Mouse (Mus musculus) limb, embryonic 13.5 days (tissue): ENCODE results near the gene Antxr2. TPM values are rescaled to one million over a fixed set of nuclear protein-coding genes. Genes with fewer than 3 reads are reported as not detected.

Experiments
- ATAC-seq: fragments of 200-750 bp; cut with Nextera tagmentation; 2 replicates; pipeline ENCODE4 v1.8.0; 2017; ENCODE audit warnings: low read depth, moderate number of reproducible peaks, moderate TSS enrichment; ENCODE audit not compliant: low FRiP score
- H3K27ac ChIP-seq: fragments of 300-500 bp; sonication (generic); 2 replicates; pipeline ENCODE4 v1.5.1; 2015; ENCODE audit warnings: inconsistent platforms, mild to moderate bottlenecking, moderate library complexity
- H3K27me3 ChIP-seq: fragments of 300-500 bp; sonication (generic); 2 replicates; pipeline ENCODE4 v1.6.1; 2015; ENCODE audit warnings: mild to moderate bottlenecking, inconsistent platforms
- H3K36me3 ChIP-seq: fragments of 300-500 bp; sonication (generic); 2 replicates; pipeline ENCODE4 v1.6.1; 2015; ENCODE audit warnings: inconsistent platforms, mild to moderate bottlenecking, moderate library complexity
- H3K4me1 ChIP-seq: fragments of 300-500 bp; sonication (generic); 2 replicates; pipeline ENCODE4 v1.6.1; 2015; ENCODE audit warnings: inconsistent platforms
- H3K4me2 ChIP-seq: fragments of 300-500 bp; sonication (generic); replicated peaks from 2 replicates; pipeline ENCODE4 v1.6.1; 2015; ENCODE audit warnings: inconsistent platforms, mild to moderate bottlenecking, moderate library complexity
- H3K4me3 ChIP-seq: fragments of 300-500 bp; sonication (generic); 2 replicates; pipeline ENCODE4 v1.5.1; 2015; ENCODE audit warnings: moderate library complexity, mild to moderate bottlenecking, inconsistent platforms
- H3K9ac ChIP-seq: fragments of 300-500 bp; sonication (generic); 2 replicates; pipeline ENCODE4 v1.6.1; 2015; ENCODE audit warnings: mild to moderate bottlenecking, inconsistent platforms
- H3K9me3 ChIP-seq: fragments of 300-500 bp; sonication (generic); 2 replicates; pipeline ENCODE4 v1.6.1; 2016; ENCODE audit warnings: inconsistent platforms
- WGBS: fragments of 180-500 bp; shearing (Covaris S2); methylation state at CpG from one replicate; pipeline ENCODE4 v1.1.7; 2015; 5-methylcytosine and 5-hydroxymethylcytosine counted together
- polyA plus RNA-seq: library from polyadenylated mRNA; unstranded; fragments of >200 nt; fragmentation: Nextera tagmentation; extraction: Ambion mirVana; gene quantifications from 2 replicates; pipeline ENCODE4 v1.2.1, GENCODE M21; 2015

Antxr2 gene
- polyA plus RNA-seq, 1 experiment from 2014 or later: 32.1 TPM

GRCm38 (mm10) chr5:97953241-97953920, 77.5 kb downstream of the Antxr2 start:
- H3K9ac ChIP-seq: no peak overlapping the region
- no peak overlapping the region for H3K4me3 ChIP-seq
- no peaks in the 10 kb centered on the region for H3K27me3 ChIP-seq
- 31% methylated on average over 11 of the region's 11 CpGs for WGBS
- H3K27ac ChIP-seq: peak overlapping the region; percentile 72
- peaks cover 13% of the 10 kb centered on the region for H3K36me3 ChIP-seq
- 0 out of 2 replicates have a peak overlapping the region, but pooled peaks have one; percentile 21 for H3K4me2 ChIP-seq
- ATAC-seq: peak; percentile 70; the same call in 1 of the 2 replicates
- H3K4me1 ChIP-seq: peaks cover 25% of the 10 kb centered on the region
- no peaks in the 10 kb centered on the region for H3K9me3 ChIP-seq

GRCm38 (mm10) chr5:97947261-97947660, 83.6 kb downstream of the Antxr2 start:
- Histone ChIP-seq H3K9ac (no peak overlapping the region), H3K4me1 (no peaks in the 10 kb centered on the region), H3K36me3 (peaks cover 10% of the 10 kb centered on the region; the same call in 1 of the 2 replicates), H3K9me3 (no peaks in the 10 kb centered on the region), H3K4me3 (no peak overlapping the region), H3K27me3 (no peaks in the 10 kb centered on the region), H3K27ac (no peak overlapping the region), H3K4me2 (no peak overlapping the region)
- WGBS: 74% methylated on average over 3 of the region's 3 CpGs
- no peak for ATAC-seq

GRCm38 (mm10) chr5:97946236-97946635, 84.6 kb downstream of the Antxr2 start:
- H3K27me3 ChIP-seq: no peaks in the 10 kb centered on the region
- no peaks in the 10 kb centered on the region for H3K9me3 ChIP-seq
- no peak overlapping the region for H3K4me2 ChIP-seq
- H3K9ac ChIP-seq: no peak overlapping the region
- no peak for ATAC-seq
- H3K4me3 ChIP-seq: no peak overlapping the region
- no peak overlapping the region for H3K27ac ChIP-seq
- no peaks in the 10 kb centered on the region for H3K4me1 ChIP-seq
- H3K36me3 ChIP-seq: peaks cover 13% of the 10 kb centered on the region; the same call in 1 of the 2 replicates
- WGBS: 95% methylated on average over 4 of the region's 4 CpGs

DNA sequence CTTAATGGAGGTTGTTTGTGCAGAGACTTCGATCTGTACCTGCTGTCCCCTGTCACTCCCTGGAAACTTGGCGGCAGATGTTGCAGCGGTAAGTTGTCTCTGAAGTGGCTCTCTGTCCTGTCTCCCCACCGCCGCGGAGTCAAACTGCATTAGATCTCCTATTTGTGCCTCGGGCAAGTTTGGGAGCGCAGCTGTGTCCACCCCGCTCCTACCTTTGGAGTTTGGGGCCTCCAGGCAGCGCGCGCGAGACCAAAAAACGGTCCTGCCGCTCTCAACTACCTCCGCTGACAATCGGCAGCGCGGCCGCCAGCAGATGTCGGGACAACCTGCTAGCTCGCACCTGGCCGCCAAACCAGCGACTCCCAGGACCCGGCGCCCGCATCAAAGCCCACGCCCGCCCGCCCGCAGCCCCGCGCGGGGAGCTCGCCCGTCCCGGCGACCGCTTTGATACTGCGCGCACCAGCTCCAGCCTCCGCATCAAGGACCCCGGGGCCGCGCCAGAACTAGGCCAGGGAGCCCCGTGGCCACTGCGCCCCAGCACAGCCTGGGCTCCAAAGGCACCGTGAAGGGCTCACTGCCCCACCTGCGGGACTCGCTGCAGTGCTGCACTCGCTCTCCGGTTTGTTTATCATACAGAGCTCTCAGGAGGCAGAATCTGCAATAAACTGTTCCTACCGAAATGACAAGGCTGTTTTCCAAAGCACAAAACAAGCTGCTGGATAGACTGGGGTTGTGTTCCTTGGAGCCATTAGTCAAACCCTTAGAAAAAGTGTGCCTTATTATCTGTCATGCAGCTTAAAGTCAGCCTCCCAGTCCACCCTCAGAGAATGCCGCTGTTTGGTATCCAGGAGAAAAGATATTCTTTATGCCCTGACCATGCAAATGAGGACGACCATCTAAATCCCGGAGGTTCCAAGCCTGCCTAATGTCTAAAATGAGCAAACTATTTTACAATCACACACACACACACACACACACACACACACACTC, 95.4 kb downstream of the Antxr2 start:
- H3K9me3 ChIP-seq: no peaks in the 10 kb centered on the region
- H3K36me3 ChIP-seq: peaks cover 3% of the 10 kb centered on the region; the same call in 1 of the 2 replicates
- peaks cover 5% of the 10 kb centered on the region for H3K27me3 ChIP-seq
- 3% methylated on average over 56 of the region's 56 CpGs for WGBS
- H3K4me2 ChIP-seq: peak overlapping the region; percentile 92
- peaks cover 15% of the 10 kb centered on the region for H3K4me1 ChIP-seq
- H3K9ac ChIP-seq: peak overlapping the region; percentile 72
- peak; percentile 79; the same call in 1 of the 2 replicates for ATAC-seq
- peak overlapping the region; percentile 55 for H3K4me3 ChIP-seq
- no peak overlapping the region; the same call in 1 of the 2 replicates for H3K27ac ChIP-seq

GRCm38 (mm10) chr5:97917654-97918053, 113.2 kb downstream of the Antxr2 start:
- H3K9me3 ChIP-seq: no peaks in the 10 kb centered on the region
- H3K4me2 ChIP-seq: no peak overlapping the region
- H3K4me3 ChIP-seq: no peak overlapping the region
- H3K9ac ChIP-seq: no peak overlapping the region
- H3K4me1 ChIP-seq: no peaks in the 10 kb centered on the region
- 45% methylated on average over 11 of the region's 11 CpGs for WGBS
- H3K36me3 ChIP-seq: peaks cover 11% of the 10 kb centered on the region; the same call in 1 of the 2 replicates
- no peak overlapping the region for H3K27ac ChIP-seq
- no peaks in the 10 kb centered on the region for H3K27me3 ChIP-seq
- no peak for ATAC-seq

GRCm38 (mm10) chr5:97914890-97915289, 116.0 kb downstream of the Antxr2 start:
- no peak overlapping the region for H3K27ac ChIP-seq
- no peak overlapping the region for H3K4me2 ChIP-seq
- WGBS: 78% methylated on average over 2 of the region's 2 CpGs
- no peak overlapping the region for H3K9ac ChIP-seq
- H3K4me3 ChIP-seq: no peak overlapping the region
- H3K36me3 ChIP-seq: peaks cover under 1% of the 10 kb centered on the region; the same call in 1 of the 2 replicates
- no peaks in the 10 kb centered on the region for H3K27me3 ChIP-seq
- H3K9me3 ChIP-seq: no peaks in the 10 kb centered on the region
- no peaks in the 10 kb centered on the region for H3K4me1 ChIP-seq
- no peak for ATAC-seq

DNA sequence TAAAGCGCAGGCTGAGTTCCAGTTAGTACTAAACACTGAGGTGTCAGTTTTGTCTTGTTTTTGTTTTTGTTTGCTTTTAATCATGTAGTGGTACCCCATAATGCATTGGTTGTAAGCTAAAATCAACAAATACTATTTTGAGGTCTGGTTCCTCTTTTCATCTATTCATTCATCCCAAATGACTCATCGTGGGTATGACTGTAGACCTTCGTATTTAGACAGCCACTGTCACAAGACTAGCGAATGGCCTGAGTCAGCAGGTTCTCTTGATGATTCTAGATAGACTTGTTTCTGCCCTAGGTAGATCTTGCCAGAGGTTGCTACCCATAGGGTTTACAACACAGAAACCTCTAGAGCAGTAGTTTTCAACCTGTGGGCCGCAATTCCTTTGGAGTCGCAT, 116.9 kb downstream of the Antxr2 start:
- WGBS: 90% methylated on average over 6 of the region's 6 CpGs
- Histone ChIP-seq H3K9me3 (no peaks in the 10 kb centered on the region), H3K4me2 (no peak overlapping the region), H3K36me3 (no peaks in the 10 kb centered on the region; the same call in 1 of the 2 replicates), H3K27ac (no peak overlapping the region), H3K27me3 (no peaks in the 10 kb centered on the region), H3K9ac (no peak overlapping the region), H3K4me3 (no peak overlapping the region), H3K4me1 (no peaks in the 10 kb centered on the region)
- no peak for ATAC-seq

- 33% methylated on average over 6 of the region's 6 CpGs for WGBS
- no peak overlapping the region for H3K9ac ChIP-seq
- H3K4me2 ChIP-seq: no peak overlapping the region
- H3K27ac ChIP-seq: no peak overlapping the region
- ATAC-seq: no peak
- no peaks in the 10 kb centered on the region for H3K9me3 ChIP-seq
- no peak overlapping the region for H3K4me3 ChIP-seq
- H3K36me3 ChIP-seq: no peaks in the 10 kb centered on the region
- H3K4me1 ChIP-seq: peaks cover 4% of the 10 kb centered on the region; the same call in 1 of the 2 replicates
- no peaks in the 10 kb centered on the region for H3K27me3 ChIP-seq
Observed at GRCm38 (mm10) chr5:97907482-97907881, 123.4 kb downstream of the Antxr2 start.

GRCm38 (mm10) chr5:97906537-97907266, 124.1 kb downstream of the Antxr2 start:
- H3K27me3 ChIP-seq: no peaks in the 10 kb centered on the region
- H3K36me3 ChIP-seq: no peaks in the 10 kb centered on the region
- H3K4me1 ChIP-seq: peaks cover 4% of the 10 kb centered on the region; the same call in 1 of the 2 replicates
- no peaks in the 10 kb centered on the region for H3K9me3 ChIP-seq
- H3K27ac ChIP-seq: no peak overlapping the region
- H3K9ac ChIP-seq: no peak overlapping the region
- no peak for ATAC-seq
- H3K4me3 ChIP-seq: no peak overlapping the region
- 61% methylated on average over 13 of the region's 13 CpGs for WGBS
- H3K4me2 ChIP-seq: no peak overlapping the region

DNA sequence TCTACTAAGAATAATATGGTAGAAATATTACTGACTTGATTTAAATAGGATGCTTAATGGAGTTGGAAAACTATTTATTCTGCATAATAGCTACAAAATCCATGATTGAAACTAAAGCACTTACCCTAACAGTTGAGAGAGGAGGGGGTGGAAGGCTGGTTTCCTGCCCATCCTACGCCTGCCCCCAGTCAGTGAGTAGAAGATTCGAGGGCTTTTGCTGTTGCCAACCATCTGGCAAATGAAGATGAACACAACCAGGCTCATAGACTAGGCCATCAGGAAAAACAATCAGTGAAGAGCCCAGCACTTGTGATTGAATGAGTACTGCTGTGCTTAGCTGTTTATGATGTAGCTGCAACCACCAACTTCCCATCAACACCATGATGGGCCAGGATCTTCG, 125.0 kb downstream of the Antxr2 start:
- Histone ChIP-seq H3K4me3 (no peak overlapping the region), H3K4me1 (peaks cover 4% of the 10 kb centered on the region; the same call in 1 of the 2 replicates), H3K9me3 (no peaks in the 10 kb centered on the region), H3K36me3 (no peaks in the 10 kb centered on the region), H3K27me3 (no peaks in the 10 kb centered on the region), H3K27ac (no peak overlapping the region), H3K9ac (no peak overlapping the region), H3K4me2 (no peak overlapping the region)
- WGBS: 67% methylated on average over 3 of the region's 3 CpGs
- no peak for ATAC-seq

DNA sequence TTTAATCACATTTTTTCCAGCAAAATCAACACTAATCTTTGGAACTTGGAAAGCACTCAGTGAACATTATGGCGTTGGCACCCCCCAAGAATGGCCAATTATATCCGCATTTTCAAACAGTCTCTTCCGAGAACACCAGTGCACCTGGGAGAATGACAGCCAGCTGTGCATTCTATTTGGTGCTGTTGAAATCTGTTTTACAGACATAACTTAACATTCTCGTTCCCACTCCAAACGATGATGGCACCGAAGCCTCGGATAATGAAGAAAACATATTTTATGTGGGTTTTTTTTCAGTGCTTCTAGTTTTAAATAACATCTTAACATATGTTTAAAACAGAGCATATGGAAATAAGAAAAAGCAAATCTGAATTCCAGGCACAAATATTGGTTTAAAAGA, 129.7 kb downstream of the Antxr2 start:
- ATAC-seq: peak; percentile 54; the same call in 1 of the 2 replicates
- 72% methylated on average over 7 of the region's 7 CpGs for WGBS
- no peaks in the 10 kb centered on the region for H3K27me3 ChIP-seq
- H3K9me3 ChIP-seq: no peaks in the 10 kb centered on the region
- H3K9ac ChIP-seq: no peak overlapping the region
- no peaks in the 10 kb centered on the region for H3K4me1 ChIP-seq
- no peak overlapping the region for H3K4me2 ChIP-seq
- no peaks in the 10 kb centered on the region for H3K36me3 ChIP-seq
- no peak overlapping the region for H3K27ac ChIP-seq
- no peak overlapping the region for H3K4me3 ChIP-seq
